Mouse (Mus musculus) hindbrain, embryonic 14.5 days (tissue): Measurements from ENCODE around the gene Cadm2. TPM values are rescaled to one million over a fixed set of nuclear protein-coding genes. Genes with fewer than 3 reads are reported as not detected.

Experiments
- ATAC-seq: fragments of 200-750 bp; cut with Nextera tagmentation; 2 replicates; pipeline ENCODE4 v1.8.0; 2017; ENCODE audit warnings: moderate number of reproducible peaks, mild to moderate bottlenecking, moderate TSS enrichment, moderate library complexity; ENCODE audit not compliant: low FRiP score
- DNase-seq: peaks from one replicate; pipeline ENCODE4 v3.0.0-alpha.2; 2015; ENCODE audit warnings: low spot score
- H3K27ac ChIP-seq: fragments of 300-500 bp; sonication (generic); 2 replicates; pipeline ENCODE4 v1.5.1; 2014; ENCODE audit warnings: mild to moderate bottlenecking, moderate library complexity
- H3K27me3 ChIP-seq: fragments of 300-500 bp; sonication (generic); 2 replicates; pipeline ENCODE4 v1.6.1; 2014; ENCODE audit warnings: mild to moderate bottlenecking, low read length, mixed read lengths; ENCODE audit not compliant: control insufficient read depth, insufficient read depth
- H3K36me3 ChIP-seq: fragments of 300-500 bp; sonication (generic); replicated peaks from 2 replicates; pipeline ENCODE4 v1.6.1; 2014; ENCODE audit not compliant: control insufficient read depth, insufficient read depth
- H3K4me1 ChIP-seq: fragments of 300-500 bp; sonication (generic); replicated peaks from 2 replicates; pipeline ENCODE4 v1.6.1; 2014; ENCODE audit warnings: antibody characterized with exemption, low read length, mixed read lengths; ENCODE audit not compliant: control insufficient read depth, insufficient read depth
- H3K4me2 ChIP-seq: fragments of 300-500 bp; sonication (generic); replicated peaks from 2 replicates; pipeline ENCODE4 v1.6.1; 2014; ENCODE audit warnings: mild to moderate bottlenecking, moderate library complexity
- H3K4me3 ChIP-seq: fragments of 300-500 bp; sonication (generic); replicated peaks from 2 replicates; pipeline ENCODE4 v1.5.1; 2014; ENCODE audit warnings: mild to moderate bottlenecking, low read length
- H3K9ac ChIP-seq: fragments of 300-500 bp; sonication (generic); 2 replicates; pipeline ENCODE4 v1.6.1; 2014
- H3K9me3 ChIP-seq: fragments of 300-500 bp; sonication (generic); 2 replicates; pipeline ENCODE4 v1.6.1; 2016; ENCODE audit warnings: low read length; ENCODE audit not compliant: control insufficient read depth
- WGBS: fragments of 180-500 bp; shearing (Covaris S2); extraction: QIAGEN DNeasy Blood & Tissue Kit; methylation state at CpG from one replicate; pipeline ENCODE4 v1.1.7; 2014; 5-methylcytosine and 5-hydroxymethylcytosine counted together
- polyA plus RNA-seq: library from polyadenylated mRNA; unstranded; fragments of >200 nt; fragmentation: Nextera tagmentation; extraction: Ambion mirVana; gene quantifications from 2 replicates; pipeline ENCODE4 v1.2.1, GENCODE M21; 2014

The Cadm2 gene
- polyA plus RNA-seq, 1 experiment from 2014 or later, result 53.8 TPM

DNA sequence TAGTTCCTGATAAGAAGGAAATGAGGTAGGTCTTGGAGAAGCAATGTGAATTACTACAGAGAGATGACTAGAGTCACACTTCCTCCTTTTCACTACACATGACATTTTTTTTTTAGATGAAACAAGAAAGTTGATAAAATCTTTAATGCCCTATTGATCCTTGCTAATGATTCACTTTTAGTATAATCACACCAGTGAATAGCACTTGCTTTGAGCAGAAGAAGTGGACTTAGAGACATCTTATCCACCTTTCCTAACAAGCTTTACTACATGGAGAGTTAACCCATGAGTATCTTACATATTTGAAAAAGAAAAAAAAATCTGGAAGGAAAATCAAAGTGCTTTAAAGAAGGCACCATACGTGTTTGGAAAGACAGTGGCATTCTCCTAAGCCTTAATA is 93.7 kb downstream of the Cadm2 start:
- Histone ChIP-seq H3K9me3 (0 out of 2 replicates have a peak, but pooled peaks cover under 1% of the 10 kb centered on the region), H3K4me3 (no peak overlapping the region), H3K36me3 (no peaks in the 10 kb centered on the region), H3K4me1 (no peaks in the 10 kb centered on the region), H3K9ac (no peak overlapping the region), H3K27ac (no peak overlapping the region), H3K27me3 (no peaks in the 10 kb centered on the region), H3K4me2 (no peak overlapping the region)
- WGBS, result 89% methylated on average over 1 of the region's 1 CpGs
- ATAC-seq, result no peak
- no peak for DNase-seq

DNA sequence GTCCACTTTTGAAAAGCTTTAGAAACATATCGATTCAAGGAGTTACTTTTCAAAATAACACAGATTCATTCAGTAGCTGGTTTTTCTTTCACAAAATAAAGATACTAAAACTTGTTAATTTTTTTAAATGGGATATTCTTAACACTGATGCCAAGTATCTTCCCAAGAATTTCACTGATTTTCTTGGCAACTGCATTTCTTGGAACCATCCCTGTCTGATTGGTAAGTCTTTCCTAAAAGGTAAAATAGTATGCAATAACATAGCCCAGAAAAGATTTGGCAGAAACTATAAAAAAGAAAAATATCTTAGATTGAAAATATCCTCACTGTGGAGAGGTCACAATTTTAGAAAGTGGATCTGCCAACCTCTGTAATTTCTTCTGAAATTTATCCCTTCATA is 95.8 kb downstream of the Cadm2 start:
- no peak overlapping the region for H3K9ac ChIP-seq
- no peak overlapping the region for H3K4me2 ChIP-seq
- no peaks in the 10 kb centered on the region for H3K36me3 ChIP-seq
- 92% methylated on average over 1 of the region's 1 CpGs for WGBS
- no peaks in the 10 kb centered on the region for H3K4me1 ChIP-seq
- ATAC-seq (no peak), DNase-seq (no peak)
- H3K4me3 ChIP-seq, result no peak overlapping the region
- 0 out of 2 replicates have a peak, but pooled peaks cover 7% of the 10 kb centered on the region for H3K9me3 ChIP-seq
- H3K27ac ChIP-seq, result no peak overlapping the region
- no peaks in the 10 kb centered on the region for H3K27me3 ChIP-seq

GRCm38 (mm10) chr16:67518311-67518710 is 102.4 kb downstream of the Cadm2 start:
- Histone ChIP-seq H3K9ac (no peak overlapping the region), H3K4me1 (no peaks in the 10 kb centered on the region), H3K9me3 (0 out of 2 replicates have a peak, but pooled peaks cover 7% of the 10 kb centered on the region), H3K4me3 (no peak overlapping the region), H3K27me3 (no peaks in the 10 kb centered on the region), H3K36me3 (no peaks in the 10 kb centered on the region), H3K4me2 (no peak overlapping the region), H3K27ac (no peak overlapping the region)
- WGBS, result 73% methylated on average over 3 of the region's 3 CpGs
- DNase-seq (no peak), ATAC-seq (no peak)

GRCm38 (mm10) chr16:67515549-67515948 is 105.2 kb downstream of the Cadm2 start:
- Histone ChIP-seq H3K27ac (no peak overlapping the region), H3K36me3 (no peaks in the 10 kb centered on the region), H3K4me2 (no peak overlapping the region), H3K4me1 (no peaks in the 10 kb centered on the region), H3K9me3 (no peaks in the 10 kb centered on the region), H3K27me3 (no peaks in the 10 kb centered on the region), H3K4me3 (no peak overlapping the region), H3K9ac (no peak overlapping the region)
- ATAC-seq (no peak), DNase-seq (no peak)
- 85% methylated on average over 4 of the region's 4 CpGs for WGBS

DNA sequence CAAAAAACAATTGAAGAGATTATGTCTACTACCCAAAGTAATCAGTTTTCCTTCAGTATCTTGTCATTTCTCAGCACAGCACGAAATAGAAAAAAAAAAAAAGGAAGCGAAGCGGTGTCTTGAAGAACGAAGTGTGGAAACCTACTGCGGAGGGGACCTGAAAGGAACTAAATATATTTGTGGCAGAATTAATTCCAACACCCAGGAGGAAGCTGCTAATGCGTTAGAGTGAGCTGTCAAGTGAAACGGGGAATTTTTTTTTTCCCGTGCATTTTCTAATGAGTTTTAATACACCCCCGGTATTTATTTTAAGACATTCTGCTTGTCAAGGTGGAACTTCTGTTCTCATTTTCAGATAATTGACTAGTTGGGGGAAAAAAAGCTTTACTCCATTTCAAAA is 111.6 kb downstream of the Cadm2 start:
- DNase-seq, result no peak
- H3K4me2 ChIP-seq, result peak overlapping the region; percentile 22; the same call in 1 of the 2 replicates

DNA sequence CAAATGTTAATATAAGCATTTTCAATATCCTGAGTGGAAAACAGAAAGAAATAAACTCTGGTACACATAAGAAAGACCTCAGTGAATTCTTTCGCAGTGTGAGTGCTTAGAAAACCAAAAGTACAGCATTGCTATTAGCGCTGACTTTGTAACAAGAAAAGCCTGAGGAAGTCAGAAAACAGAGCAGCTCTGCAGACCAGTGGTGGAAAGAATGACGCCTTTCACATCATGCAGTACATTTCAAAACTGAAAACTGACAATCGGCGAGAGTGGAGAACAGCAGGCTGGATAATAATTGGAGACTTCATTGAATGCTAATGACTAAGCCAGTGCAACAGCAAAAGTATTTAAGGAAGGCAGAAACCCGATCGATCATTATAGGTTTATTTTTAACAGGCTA is 138.2 kb downstream of the Cadm2 start:
- Histone ChIP-seq H3K4me1 (no peaks in the 10 kb centered on the region), H3K27me3 (no peaks in the 10 kb centered on the region), H3K9me3 (no peaks in the 10 kb centered on the region), H3K9ac (no peak overlapping the region), H3K36me3 (no peaks in the 10 kb centered on the region), H3K4me2 (0 out of 2 replicates have a peak overlapping the region, but pooled peaks have one; percentile 5), H3K27ac (no peak overlapping the region), H3K4me3 (no peak overlapping the region)
- DNase-seq (no peak), ATAC-seq (no peak)
- 64% methylated on average over 7 of the region's 7 CpGs for WGBS

More for the DNA sequence above, 111.6 kb downstream of the Cadm2 start:
- no peak for ATAC-seq
- 66% methylated on average over 9 of the region's 9 CpGs for WGBS
- Histone ChIP-seq H3K9ac (no peak overlapping the region), H3K9me3 (no peaks in the 10 kb centered on the region), H3K36me3 (no peaks in the 10 kb centered on the region), H3K4me1 (no peaks in the 10 kb centered on the region), H3K27me3 (no peaks in the 10 kb centered on the region), H3K27ac (no peak overlapping the region), H3K4me3 (no peak overlapping the region)

GRCm38 (mm10) chr16:67467041-67467440 is 153.7 kb downstream of the Cadm2 start:
- Histone ChIP-seq H3K4me3 (no peak overlapping the region), H3K4me1 (no peaks in the 10 kb centered on the region), H3K9ac (no peak overlapping the region), H3K36me3 (no peaks in the 10 kb centered on the region), H3K4me2 (no peak overlapping the region), H3K27ac (no peak overlapping the region), H3K27me3 (no peaks in the 10 kb centered on the region), H3K9me3 (no peaks in the 10 kb centered on the region)
- no peak for ATAC-seq
- 82% methylated on average over 3 of the region's 3 CpGs for WGBS
- DNase-seq, result no peak

- no peaks in the 10 kb centered on the region for H3K36me3 ChIP-seq
- no peak overlapping the region for H3K27ac ChIP-seq
- no peaks in the 10 kb centered on the region for H3K4me1 ChIP-seq
- WGBS, result 84% methylated on average over 4 of the region's 4 CpGs
- ATAC-seq (no peak), DNase-seq (no peak)
- no peak overlapping the region for H3K9ac ChIP-seq
- H3K9me3 ChIP-seq, result no peaks in the 10 kb centered on the region
- no peaks in the 10 kb centered on the region for H3K27me3 ChIP-seq
- H3K4me2 ChIP-seq, result no peak overlapping the region
- H3K4me3 ChIP-seq, result no peak overlapping the region
These were observed 184.4 kb downstream of the Cadm2 start for GRCm38 (mm10) chr16:67436301-67436700.

GRCm38 (mm10) chr16:67425371-67425770 is 195.3 kb downstream of the Cadm2 start:
- WGBS, result 71% methylated on average over 1 of the region's 1 CpGs

DNA sequence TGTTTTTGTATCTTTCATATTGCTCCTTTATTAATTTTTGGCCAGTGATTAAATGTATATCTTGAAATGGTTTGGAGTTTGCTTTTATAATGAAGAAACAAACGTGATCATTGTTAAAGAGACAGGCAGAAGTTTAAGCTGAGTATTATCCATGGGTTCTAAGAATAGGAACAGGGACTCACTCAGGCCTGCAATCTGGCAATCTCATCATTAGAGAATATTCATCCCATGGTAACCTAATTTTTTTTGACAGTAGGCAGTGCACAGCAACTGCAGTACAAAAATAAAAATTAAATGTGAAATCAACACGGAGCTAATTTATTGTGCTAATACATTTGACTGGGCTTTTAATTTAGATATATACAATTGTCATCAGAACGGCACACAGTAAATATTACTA is 209.8 kb downstream of the Cadm2 start:
- Histone ChIP-seq H3K4me3 (no peak overlapping the region), H3K9ac (no peak overlapping the region), H3K4me1 (no peaks in the 10 kb centered on the region), H3K36me3 (no peaks in the 10 kb centered on the region), H3K9me3 (no peaks in the 10 kb centered on the region), H3K4me2 (no peak overlapping the region), H3K27ac (no peak overlapping the region), H3K27me3 (no peaks in the 10 kb centered on the region)
- WGBS, result 61% methylated on average over 3 of the region's 3 CpGs
- DNase-seq (no peak), ATAC-seq (no peak)

More at GRCm38 (mm10) chr16:67425371-67425770, 195.3 kb downstream of the Cadm2 start:
- ATAC-seq, result no peak
- Histone ChIP-seq H3K9ac (no peak overlapping the region), H3K4me3 (no peak overlapping the region), H3K4me1 (no peaks in the 10 kb centered on the region), H3K36me3 (no peaks in the 10 kb centered on the region), H3K27me3 (no peaks in the 10 kb centered on the region), H3K9me3 (no peaks in the 10 kb centered on the region), H3K4me2 (no peak overlapping the region), H3K27ac (no peak overlapping the region)
- DNase-seq, result no peak
